Mouse (Mus musculus): ENCODE data around the gene Mettl27. TPM values are rescaled to one million over a fixed set of nuclear protein-coding genes. Genes with fewer than 3 reads are reported as not detected.

The Mettl27 gene
- polyA plus RNA-seq, 1 experiment from 2014 or later, result 17.3 TPM

GRCm38 (mm10) chr5:134989741-134990140 is 57.6 kb downstream of the Mettl27 start:
- Histone ChIP-seq H3K9me3 (ENCODE audit: low read length) (no peaks in the 10 kb centered on the region), H3K4me3 (ENCODE audit: low read depth, low read length) (no peak overlapping the region), H3K27ac (ENCODE audit: low read depth) (no peak overlapping the region), H3K36me3 (replicated peaks; ENCODE audit: insufficient read depth, low read length) (no peaks in the 10 kb centered on the region), H3K4me2 (ENCODE audit: low read depth, low read length) (no peak overlapping the region), H3K4me1 (ENCODE audit: insufficient read depth) (peaks cover 6% of the 10 kb centered on the region), H3K27me3 (ENCODE audit: insufficient read depth, low read length) (peaks cover 52% of the 10 kb centered on the region), H3K9ac (replicated peaks) (no peak overlapping the region)
- TF ChIP-seq EP300 (IDR thresholded peaks at IDR 0.05; ENCODE audit: low read depth) (no peak), CTCF (IDR thresholded peaks at IDR 0.05; ENCODE audit: low read depth) (no peak)
- no peak for DNase-seq
- ATAC-seq, result no peak
- 38% methylated on average over 6 of the region's 6 CpGs for WGBS (ENCODE audit: insufficient replicate concordance)

Other genes starting within 250 kb of the Mettl27 start
- 0.59 and 0.73 TPM in 2 replicates for gene Limk1, start 243.8 kb upstream of the Mettl27 start, polyA plus RNA-seq (2015; fragmentation: Nextera tagmentation; extraction: Ambion mirVana)
- gene Eln, start 185.0 kb upstream of the Mettl27 start, polyA plus RNA-seq (2015; fragmentation: Nextera tagmentation; extraction: Ambion mirVana), result 14.8 TPM in 2 replicates
- not detected in 2 replicates for gene Tmem270, start 25.6 kb upstream of the Mettl27 start, polyA plus RNA-seq (2015; fragmentation: Nextera tagmentation; extraction: Ambion mirVana)
- gene Cldn13, start 16.8 kb upstream of the Mettl27 start, polyA plus RNA-seq (2015; fragmentation: Nextera tagmentation; extraction: Ambion mirVana), result 138 and 152 TPM in 2 replicates
- 0.13 and 0.32 TPM in 2 replicates for gene Cldn4, start 14.6 kb downstream of the Mettl27 start, polyA plus RNA-seq (2015; fragmentation: Nextera tagmentation; extraction: Ambion mirVana)
- 65.0 and 73.7 TPM in 2 replicates for gene Cldn3, start 53.8 kb downstream of the Mettl27 start, polyA plus RNA-seq (2015; fragmentation: Nextera tagmentation; extraction: Ambion mirVana)
- 47.9 and 49.2 TPM in 2 replicates for gene Abhd11, start 76.8 kb downstream of the Mettl27 start, polyA plus RNA-seq (2015; fragmentation: Nextera tagmentation; extraction: Ambion mirVana)
- gene Stx1a, start 91.1 kb downstream of the Mettl27 start, polyA plus RNA-seq (2015; fragmentation: Nextera tagmentation; extraction: Ambion mirVana), result 2.3 and 2.5 TPM in 2 replicates
- gene Dnajc30, start 131.8 kb downstream of the Mettl27 start, polyA plus RNA-seq (2015; fragmentation: Nextera tagmentation; extraction: Ambion mirVana), result 28.7 and 33.3 TPM in 2 replicates
- gene Bud23, start 132.6 kb downstream of the Mettl27 start, polyA plus RNA-seq (2015; fragmentation: Nextera tagmentation; extraction: Ambion mirVana), result 38.3 TPM in 2 replicates
- gene Vps37d, start 145.9 kb downstream of the Mettl27 start, polyA plus RNA-seq (2015; fragmentation: Nextera tagmentation; extraction: Ambion mirVana), result 0.53 and 0.80 TPM in 2 replicates
- gene Mlxipl, start 157.5 kb downstream of the Mettl27 start, polyA plus RNA-seq (2015; fragmentation: Nextera tagmentation; extraction: Ambion mirVana), result 18.2 and 19.5 TPM in 2 replicates
- gene Tbl2, start 217.3 kb downstream of the Mettl27 start, polyA plus RNA-seq (2015; fragmentation: Nextera tagmentation; extraction: Ambion mirVana), result 10.4 and 12.3 TPM in 2 replicates
- 30.1 and 32.6 TPM in 2 replicates for gene Bcl7b, start 235.9 kb downstream of the Mettl27 start, polyA plus RNA-seq (2015; fragmentation: Nextera tagmentation; extraction: Ambion mirVana)